Mouse (Mus musculus): ENCODE measurements around the gene Frmd3. TPM values are rescaled to one million over a fixed set of nuclear protein-coding genes. Genes with fewer than 3 reads are reported as not detected.
"Not testable (repeated sequence)": the region's sequence is repeated elsewhere in the genome, so short reads cannot be mapped to it uniquely, and the experiment has no call there.

Gene Frmd3
- polyA plus RNA-seq, 1 experiment = not detected

DNA sequence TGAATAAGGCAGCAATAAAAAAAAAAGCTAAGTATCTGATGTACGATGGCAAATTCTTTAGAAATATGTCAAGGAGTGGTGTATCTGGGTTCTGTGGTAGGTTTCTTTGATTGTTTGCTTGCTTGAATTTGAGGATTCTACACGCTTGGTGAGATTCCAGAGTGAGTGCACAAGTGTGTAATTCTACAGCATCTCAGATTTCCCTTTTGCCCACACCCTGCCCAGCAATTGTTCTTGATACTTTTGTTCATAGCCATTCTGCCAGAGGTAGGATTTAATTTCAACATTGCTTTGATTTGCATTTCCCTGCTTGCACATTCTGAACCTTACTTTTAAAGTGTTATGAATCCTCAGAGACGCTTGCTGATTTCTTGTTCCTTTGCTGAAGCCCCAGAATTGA, 97.6 kb downstream of the Frmd3 start:
- TF ChIP-seq MAX (IDR thresholded peaks at IDR 0.05; ENCODE audit: low read depth) = no peak
- H3ac ChIP-seq (ENCODE audit: control insufficient read depth, insufficient read length) = no peak overlapping the region
- H3K4me3 ChIP-seq = no peak overlapping the region
- no peaks in the 10 kb centered on the region for H3K27me3 ChIP-seq (ENCODE audit: control insufficient read depth, insufficient read depth, insufficient read length)
- H3K36me3 ChIP-seq (ENCODE audit: control insufficient read depth, insufficient read depth) = no peaks in the 10 kb centered on the region
- no peaks in the 10 kb centered on the region for H3K79me2 ChIP-seq (ENCODE audit: control insufficient read depth, insufficient read depth)
- no peak overlapping the region for H3K4me2 ChIP-seq (ENCODE audit: low read depth)

DNA sequence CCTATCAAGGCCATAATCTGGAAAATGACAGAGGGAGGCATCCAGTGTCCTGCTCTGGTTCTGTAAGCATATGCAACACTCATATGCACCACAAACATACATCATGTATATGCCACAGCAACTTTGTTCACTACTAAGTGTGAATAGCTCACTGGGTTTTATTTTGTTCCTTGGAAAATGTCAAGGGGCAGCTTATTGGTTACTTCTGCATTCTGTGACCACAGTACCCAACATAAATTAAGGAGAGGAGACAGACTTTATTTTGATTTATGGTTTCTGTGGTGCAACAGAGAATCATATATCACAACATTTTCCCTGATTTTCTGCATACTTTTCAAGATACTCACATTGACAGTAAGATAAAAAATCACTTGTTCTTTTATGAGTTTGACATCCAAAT, 178.3 kb downstream of the Frmd3 start:
- Histone ChIP-seq H3K79me2 (ENCODE audit: control insufficient read depth, insufficient read depth) (no peaks in the 10 kb centered on the region), H3K27me3 (ENCODE audit: control insufficient read depth, insufficient read depth, insufficient read length) (no peaks in the 10 kb centered on the region), H3K36me3 (ENCODE audit: control insufficient read depth, insufficient read depth) (no peaks in the 10 kb centered on the region), H3ac (ENCODE audit: control insufficient read depth, insufficient read length) (no peak overlapping the region), H3K4me3 (no peak overlapping the region), H3K4me2 (ENCODE audit: low read depth) (no peak overlapping the region)
- TF ChIP-seq POLR2AphosphoS2 (IDR thresholded peaks at IDR 0.05; ENCODE audit: insufficient read length, low read depth) (no peak), REST (IDR thresholded peaks at IDR 0.05; ENCODE audit: insufficient read depth, insufficient read length) (no peak)

GRCm38 (mm10) chr4:74201281-74201811, 188.1 kb downstream of the Frmd3 start:
- Histone ChIP-seq H3K79me2 (ENCODE audit: control insufficient read depth, insufficient read depth) (no peaks in the 10 kb centered on the region), H3K4me2 (ENCODE audit: low read depth) (no peak overlapping the region), H3K4me3 (no peak overlapping the region), H3ac (ENCODE audit: control insufficient read depth, insufficient read length) (no peak overlapping the region), H3K36me3 (ENCODE audit: control insufficient read depth, insufficient read depth) (no peaks in the 10 kb centered on the region), H3K27me3 (ENCODE audit: control insufficient read depth, insufficient read depth, insufficient read length) (no peaks in the 10 kb centered on the region)
- no peak for TF ChIP-seq MYOD1 (IDR thresholded peaks at IDR 0.05; ENCODE audit: control insufficient read depth in 1 of 3, insufficient read length in 2 of 3, low read depth in 2 of 3)
- TF ChIP-seq MAX (IDR thresholded peaks at IDR 0.05; ENCODE audit: low read depth) = no peak
- no peak for TF ChIP-seq MYOG (IDR thresholded peaks at IDR 0.05; ENCODE audit: control insufficient read depth in 1 of 3, insufficient read depth in 1 of 3, insufficient read length in 2 of 3, low read depth in 2 of 3)
- no peak for TF ChIP-seq POLR2A (IDR thresholded peaks at IDR 0.05; ENCODE audit: insufficient read length, low read depth)
- no peak for TF ChIP-seq REST (IDR thresholded peaks at IDR 0.05; ENCODE audit: insufficient read depth, insufficient read length)
- TF ChIP-seq USF1 (IDR thresholded peaks at IDR 0.05; ENCODE audit: low read depth) = no peak
- TF ChIP-seq TCF3 (IDR thresholded peaks at IDR 0.05; ENCODE audit: insufficient read length, low read depth) = no peak
- no peak for TF ChIP-seq TCF12 (IDR thresholded peaks at IDR 0.05; ENCODE audit: insufficient read depth, poor library complexity, severe bottlenecking)
- TF ChIP-seq SRF (IDR thresholded peaks at IDR 0.05; ENCODE audit: control insufficient read depth, insufficient read length, low read depth) = no peak
- TF ChIP-seq E2F4 (IDR thresholded peaks at IDR 0.05; ENCODE audit: insufficient read depth) = no peak

DNA sequence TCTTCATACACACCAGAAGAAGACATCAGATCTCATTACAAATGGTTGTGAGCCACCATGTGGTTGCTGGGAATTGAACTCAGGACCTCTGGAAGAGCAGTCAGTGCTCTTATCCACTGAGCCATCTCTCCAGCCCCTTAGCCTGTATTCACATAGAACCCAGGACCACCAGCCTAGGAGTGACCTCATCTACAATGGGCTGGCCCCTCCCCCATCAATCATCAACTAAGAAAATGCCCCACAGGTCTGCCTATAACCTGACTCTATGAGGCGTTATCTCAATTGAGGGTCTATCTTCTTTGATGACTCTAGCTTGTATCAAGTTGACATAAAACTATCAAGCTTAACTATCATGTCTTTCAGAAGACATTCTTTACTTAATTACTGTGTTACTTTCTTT, 208.5 kb downstream of the Frmd3 start:
- not testable (repeated sequence) for H3K4me3 ChIP-seq; H3K79me2 ChIP-seq (ENCODE audit: control insufficient read depth, insufficient read depth); H3K36me3 ChIP-seq (ENCODE audit: control insufficient read depth, insufficient read depth); H3K4me2 ChIP-seq (ENCODE audit: low read depth); H3ac ChIP-seq (ENCODE audit: control insufficient read depth, insufficient read length); H3K27me3 ChIP-seq (ENCODE audit: control insufficient read depth, insufficient read depth, insufficient read length)

- no peak for TF ChIP-seq TCF3 (IDR thresholded peaks at IDR 0.05; ENCODE audit: insufficient read length, low read depth)
- Histone ChIP-seq H3K27me3 (ENCODE audit: control insufficient read depth, insufficient read depth, insufficient read length) (no peaks in the 10 kb centered on the region), H3K4me3 (no peak overlapping the region), H3K36me3 (ENCODE audit: control insufficient read depth, insufficient read depth) (no peaks in the 10 kb centered on the region), H3K79me2 (ENCODE audit: control insufficient read depth, insufficient read depth) (no peaks in the 10 kb centered on the region), H3ac (ENCODE audit: control insufficient read depth, insufficient read length) (no peak overlapping the region), H3K4me2 (ENCODE audit: low read depth) (no peak overlapping the region)
Observed at GRCm38 (mm10) chr4:74222360-74222759, 209.1 kb downstream of the Frmd3 start.

DNA sequence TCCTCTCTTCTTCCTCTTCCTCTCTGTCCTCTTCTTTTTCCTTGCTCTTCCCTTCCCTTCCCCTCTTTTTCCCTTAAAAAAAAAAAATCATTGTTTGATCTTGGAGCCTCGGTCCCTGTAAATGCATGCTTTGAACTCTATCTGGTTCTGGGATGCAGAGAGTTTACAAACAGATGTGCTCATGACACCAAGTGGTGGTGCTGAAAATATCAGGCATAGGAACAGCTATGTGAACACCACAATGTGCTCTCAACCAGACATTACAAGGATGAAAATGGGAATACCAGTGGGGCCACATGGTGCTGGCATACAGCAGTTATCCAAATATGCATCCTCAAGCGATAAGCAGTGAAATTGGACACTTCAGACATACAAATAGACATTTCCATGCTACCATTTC, 211.0 kb downstream of the Frmd3 start:
- Histone ChIP-seq H3ac (ENCODE audit: control insufficient read depth, insufficient read length) (no peak overlapping the region), H3K4me3 (no peak overlapping the region), H3K4me2 (ENCODE audit: low read depth) (no peak overlapping the region), H3K27me3 (ENCODE audit: control insufficient read depth, insufficient read depth, insufficient read length) (no peaks in the 10 kb centered on the region), H3K79me2 (ENCODE audit: control insufficient read depth, insufficient read depth) (no peaks in the 10 kb centered on the region), H3K36me3 (ENCODE audit: control insufficient read depth, insufficient read depth) (no peaks in the 10 kb centered on the region)
- TF ChIP-seq REST (IDR thresholded peaks at IDR 0.05; ENCODE audit: insufficient read depth, insufficient read length) (no peak), TCF12 (IDR thresholded peaks at IDR 0.05; ENCODE audit: insufficient read depth, poor library complexity, severe bottlenecking) (no peak), TCF3 (IDR thresholded peaks at IDR 0.05; ENCODE audit: insufficient read length, low read depth) (no peak), USF1 (IDR thresholded peaks at IDR 0.05; ENCODE audit: low read depth) (no peak), MYOG (IDR thresholded peaks at IDR 0.05; ENCODE audit: control insufficient read depth in 1 of 3, insufficient read depth in 1 of 3, insufficient read length in 2 of 3, low read depth in 2 of 3) (no peak), POLR2A (IDR thresholded peaks at IDR 0.05; ENCODE audit: insufficient read length, low read depth) (no peak), E2F4 (IDR thresholded peaks at IDR 0.05; ENCODE audit: insufficient read depth) (no peak), CEBPB (IDR thresholded peaks at IDR 0.05; ENCODE audit: insufficient read depth, poor library complexity, severe bottlenecking) (no peak), POLR2AphosphoS2 (IDR thresholded peaks at IDR 0.05; ENCODE audit: insufficient read length, low read depth) (no peak), MAX (IDR thresholded peaks at IDR 0.05; ENCODE audit: low read depth) (no peak), SRF (IDR thresholded peaks at IDR 0.05; ENCODE audit: control insufficient read depth, insufficient read length, low read depth) (no peak), MYOD1 (IDR thresholded peaks at IDR 0.05; ENCODE audit: control insufficient read depth in 1 of 3, insufficient read length in 2 of 3, low read depth in 2 of 3) (no peak)
